Mouse (Mus musculus) thymus, postnatal 36 days (tissue): ENCODE data around the gene Agap1.
A peak's percentile ranks its signal among the peaks of the same experiment; 100 is the strongest.

ENCODE experiments used
- DNase-seq, 2 experiments: peaks; one replicate each; pipeline ENCODE4 v3.0.0; 2022; ENCODE audit warnings: mixed read lengths in 2 of 2

Agap1 gene

DNA sequence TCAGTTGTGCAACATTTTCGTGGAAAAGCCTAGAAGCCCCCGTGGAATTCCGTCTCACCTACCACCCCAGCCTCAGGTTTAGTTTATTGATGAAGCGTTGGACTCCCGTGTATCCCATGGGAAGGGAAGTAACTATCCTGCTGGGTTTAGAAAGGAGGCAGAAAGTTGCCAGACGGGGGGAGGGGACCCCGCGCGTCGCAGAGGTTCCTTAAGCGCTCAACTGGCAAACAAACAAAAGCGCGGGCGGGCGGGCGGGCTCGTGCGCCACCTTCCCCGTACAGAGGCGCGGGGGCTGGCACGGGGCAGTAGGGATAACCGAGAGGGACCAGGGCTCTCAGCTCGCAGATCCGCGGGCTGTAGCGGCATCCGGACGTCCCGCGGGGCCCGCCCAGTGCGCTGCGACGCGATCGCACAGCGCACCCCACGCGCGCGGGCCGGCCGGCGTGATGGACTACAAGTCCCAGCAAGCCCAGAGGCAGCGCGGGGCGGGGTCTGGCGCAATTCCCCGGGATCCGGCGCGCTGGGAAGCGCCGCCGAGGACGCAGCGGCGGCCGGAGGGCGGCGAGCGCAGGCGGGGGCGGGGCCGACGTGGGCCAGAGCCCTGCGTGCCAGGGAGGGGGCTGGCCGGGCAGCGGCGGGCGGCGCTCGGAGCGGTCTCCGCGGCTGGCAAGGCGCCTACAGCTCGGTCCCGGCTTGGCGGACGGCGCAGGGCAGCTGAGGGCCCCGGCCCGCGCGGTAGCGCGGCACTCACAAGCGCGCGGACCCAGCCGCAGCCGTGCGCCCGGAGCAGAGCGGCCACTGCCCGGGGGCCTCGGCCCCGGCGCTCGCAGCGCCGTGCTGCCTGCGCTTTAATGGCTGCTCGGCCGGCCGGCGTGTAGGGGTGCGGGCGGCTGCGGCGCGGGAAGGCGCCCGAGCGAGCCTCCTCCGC, at the start of gene Agap1:
Gene Agap1 (plus strand): TSS at position 611 of the 928 bp plus-strand sequence.
- DNase-seq, result peak; percentile 38 to 49

DNA sequence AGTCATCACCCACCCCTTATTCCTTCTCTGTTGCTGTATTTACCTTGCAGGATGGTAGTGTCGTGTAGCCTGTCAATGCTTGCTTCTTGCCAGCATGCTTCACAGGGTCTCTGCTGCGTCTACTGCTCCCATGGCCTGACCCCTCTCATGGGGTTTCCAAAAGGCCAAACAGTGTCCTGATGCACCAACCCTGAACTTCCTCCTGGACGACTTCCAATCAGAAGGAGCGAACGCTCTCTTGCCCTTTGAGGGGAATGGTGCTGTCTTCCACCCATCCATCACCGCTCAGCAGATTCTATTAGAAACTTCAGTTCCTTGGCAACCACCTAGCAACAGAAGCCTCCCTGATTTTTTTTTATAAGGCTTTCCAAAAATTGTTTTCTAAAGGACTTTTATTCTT, 48.6 kb upstream of the Agap1 start:
- no peak for DNase-seq

GRCm38 (mm10) chr1:89407986-89408385, 46.6 kb upstream of the Agap1 start:
- DNase-seq, result no peak

- DNase-seq, result no peak
These were observed 41.5 kb upstream of the Agap1 start for GRCm38 (mm10) chr1:89413122-89413521.

- no peak for DNase-seq
These were observed 40.0 kb upstream of the Agap1 start for GRCm38 (mm10) chr1:89414563-89414962.

DNA sequence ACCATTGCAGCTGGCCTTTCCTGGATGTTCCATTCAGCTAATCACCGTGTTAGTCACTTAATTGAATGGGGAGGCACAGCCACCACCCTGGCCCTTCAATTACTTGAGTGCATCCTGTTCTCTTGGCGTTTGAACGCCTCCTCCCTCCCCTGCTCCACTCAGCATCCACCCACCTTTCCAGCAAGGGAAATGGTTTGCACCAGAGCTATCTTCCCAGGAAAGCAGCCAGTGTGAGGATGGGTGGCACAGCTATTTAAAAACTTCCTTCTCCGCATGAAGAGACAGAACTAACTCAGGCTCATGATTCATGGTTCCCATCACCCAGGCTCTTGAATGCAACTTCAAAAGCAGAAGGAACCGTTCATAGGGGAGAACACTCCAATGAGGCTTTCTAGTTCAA, 37.7 kb upstream of the Agap1 start:
- no peak for DNase-seq

- DNase-seq, result no peak
These were observed 34.0 kb upstream of the Agap1 start for GRCm38 (mm10) chr1:89420642-89421041.

DNA sequence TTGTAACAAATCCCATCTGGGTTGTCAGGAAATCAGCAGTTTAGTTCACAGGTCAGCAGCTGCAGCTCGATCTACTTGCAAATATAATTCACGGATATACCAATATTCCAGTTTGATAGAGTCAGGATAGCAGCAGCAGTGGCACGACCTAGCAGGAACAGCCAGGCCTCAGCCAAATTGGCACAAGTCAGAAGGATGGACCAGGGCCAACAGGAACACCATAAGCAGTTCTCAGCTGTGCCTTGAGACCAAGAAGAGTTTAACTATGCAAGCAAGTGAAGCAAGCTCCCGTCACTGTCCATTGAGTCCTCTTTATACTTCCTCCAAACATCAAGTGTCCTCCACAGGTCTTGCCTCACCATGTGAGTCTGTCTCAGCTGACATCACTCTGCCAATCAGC, 33.2 kb upstream of the Agap1 start:
- DNase-seq, result no peak

DNA sequence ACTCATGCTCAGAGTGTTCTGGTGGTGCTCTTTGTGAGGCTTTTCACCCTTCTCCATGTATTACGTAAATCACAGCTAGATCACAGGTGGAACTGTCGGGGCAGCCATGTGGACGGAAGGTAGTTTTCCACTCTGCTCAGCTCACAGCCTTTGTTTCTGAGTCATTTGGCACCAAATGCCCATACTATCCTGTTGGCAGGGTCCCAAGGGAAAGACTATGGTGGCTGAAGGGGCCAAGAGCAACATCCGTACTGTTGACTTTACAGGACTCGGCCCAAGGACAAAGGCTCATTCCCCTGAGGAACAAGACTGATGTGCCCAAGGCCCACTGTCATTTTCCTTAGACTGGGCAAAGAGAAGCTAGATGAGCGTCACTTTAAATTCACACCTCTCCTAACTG, 30.0 kb upstream of the Agap1 start:
- no peak for DNase-seq

- no peak for DNase-seq
These were observed 28.5 kb upstream of the Agap1 start for GRCm38 (mm10) chr1:89426137-89426536.

DNA sequence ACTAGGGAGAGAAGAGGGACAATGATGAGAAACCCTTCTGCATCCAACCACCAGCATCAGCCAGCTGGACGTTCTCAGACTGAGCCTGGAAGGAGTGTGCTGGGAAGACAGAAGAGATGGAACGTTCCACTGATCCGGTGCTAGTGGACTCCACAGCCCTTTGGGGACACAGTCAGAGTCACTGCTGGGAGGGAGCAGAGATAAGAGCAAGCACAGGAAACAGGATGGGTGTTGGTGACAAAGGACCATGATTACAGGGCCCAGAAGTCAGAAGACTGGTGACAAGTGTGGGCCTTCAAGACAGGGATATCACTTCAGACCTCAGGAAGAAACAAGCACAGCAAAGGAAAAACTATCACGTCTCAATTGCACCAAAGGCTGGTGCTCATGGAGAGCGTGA, 25.9 kb upstream of the Agap1 start:
- DNase-seq, result no peak

GRCm38 (mm10) chr1:89429946-89430640, 24.5 kb upstream of the Agap1 start:
- no peak for DNase-seq

DNA sequence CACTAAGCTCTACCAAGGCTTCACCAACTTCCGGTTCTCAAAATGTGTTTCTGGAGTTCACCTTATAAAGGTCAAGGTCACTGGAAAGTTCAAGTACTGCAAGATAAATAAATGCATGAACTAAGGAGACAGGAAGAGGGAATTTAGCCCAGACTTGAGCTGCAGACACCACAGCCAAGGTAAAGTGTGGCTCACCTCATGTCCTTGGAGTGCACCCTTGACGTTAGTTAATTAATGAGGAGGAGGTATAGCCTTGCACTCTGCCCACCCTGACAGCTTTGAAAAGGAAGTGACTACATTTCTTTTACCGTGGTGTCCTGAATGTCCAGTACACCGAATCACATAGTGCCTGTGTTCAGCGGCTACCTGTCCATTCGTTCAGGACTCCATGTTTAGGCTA, 15.3 kb upstream of the Agap1 start:
- no peak for DNase-seq

GRCm38 (mm10) chr1:89441236-89441897, 13.2 kb upstream of the Agap1 start:
- no peak for DNase-seq

DNA sequence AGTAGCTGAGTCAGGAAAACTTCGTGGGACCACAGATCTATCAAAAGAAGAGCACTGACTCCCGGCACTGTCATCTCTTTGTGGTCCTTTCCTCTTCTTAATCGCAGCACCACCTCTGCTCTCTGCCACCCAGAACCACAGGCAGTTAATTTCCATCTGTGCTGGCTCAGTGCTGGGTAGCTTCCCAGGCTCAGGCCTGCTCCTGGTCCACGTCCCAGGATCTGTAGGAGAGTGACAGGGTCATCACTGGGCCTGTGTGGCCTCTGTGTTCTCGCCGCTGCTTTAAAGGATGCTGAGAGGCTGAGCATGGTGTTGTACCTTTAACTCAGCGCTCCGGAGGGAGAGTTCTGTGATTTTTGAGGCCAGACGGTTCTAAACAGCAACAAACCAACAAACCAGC, 11.1 kb upstream of the Agap1 start:
- DNase-seq, result no peak

- no peak for DNase-seq
These were observed 10.6 kb upstream of the Agap1 start for GRCm38 (mm10) chr1:89444014-89444413.

DNA sequence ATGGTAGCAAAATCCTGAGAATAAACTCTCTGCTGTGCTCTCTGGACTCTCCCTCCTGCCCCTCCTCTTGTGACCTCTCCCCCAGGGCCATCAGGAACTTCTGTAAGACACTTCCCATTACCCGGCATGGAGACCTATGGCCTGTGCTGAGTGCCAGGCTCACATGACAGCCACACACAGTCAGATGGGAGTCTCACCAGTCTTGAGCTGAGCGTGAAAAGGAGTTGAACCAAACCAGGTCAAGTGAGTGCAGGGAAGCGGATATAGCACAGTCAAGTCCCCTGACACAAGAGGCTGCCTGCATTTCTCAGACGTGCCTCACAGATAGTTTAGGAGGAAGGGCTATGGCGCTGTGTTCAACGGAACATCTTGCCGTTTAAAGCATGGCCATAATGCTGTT, 4.5 kb upstream of the Agap1 start:
- DNase-seq, result no peak

- DNase-seq, result no peak
These were observed 2.5 kb upstream of the Agap1 start for GRCm38 (mm10) chr1:89452138-89452537.

GRCm38 (mm10) chr1:89453666-89454065, 940 bp upstream of the Agap1 start:
- DNase-seq, result no peak

DNA sequence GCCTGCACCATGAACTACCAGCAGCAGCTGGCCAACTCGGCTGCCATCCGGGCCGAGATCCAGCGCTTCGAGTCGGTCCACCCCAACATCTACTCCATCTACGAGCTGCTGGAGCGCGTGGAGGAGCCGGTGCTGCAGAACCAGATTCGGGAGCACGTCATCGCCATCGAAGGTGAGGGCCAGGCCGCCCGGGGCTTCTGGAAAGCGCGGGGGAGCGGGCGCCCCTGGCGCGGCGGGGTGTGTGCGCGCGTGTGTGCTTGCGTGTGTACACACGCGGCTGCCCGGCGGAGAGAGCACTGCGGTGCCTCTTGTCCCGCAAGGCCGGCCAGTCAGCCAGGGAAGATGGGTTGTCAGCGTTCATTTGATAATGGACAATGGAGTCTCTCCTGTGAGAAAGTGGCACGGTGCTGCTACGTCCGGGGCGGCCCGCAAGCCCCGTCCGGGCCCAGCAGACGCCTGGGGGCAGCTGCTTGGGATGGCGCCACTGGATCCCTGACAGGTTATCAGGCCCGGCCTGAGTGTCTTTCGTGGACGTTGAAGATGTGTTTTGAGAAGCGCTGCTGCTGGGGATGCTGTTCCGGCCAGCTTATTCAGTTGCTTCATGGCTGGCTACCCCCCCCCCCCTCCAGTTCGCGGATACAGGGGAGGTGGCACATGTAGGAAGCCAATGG, 950 bp downstream of the Agap1 start:
- DNase-seq, result no peak

- no peak for DNase-seq
These were observed 1.9 kb downstream of the Agap1 start for GRCm38 (mm10) chr1:89456456-89456855.

GRCm38 (mm10) chr1:89457126-89458031, 2.8 kb downstream of the Agap1 start:
- no peak for DNase-seq
